Mouse (Mus musculus): ENCODE data around the gene Homer1.

DNA sequence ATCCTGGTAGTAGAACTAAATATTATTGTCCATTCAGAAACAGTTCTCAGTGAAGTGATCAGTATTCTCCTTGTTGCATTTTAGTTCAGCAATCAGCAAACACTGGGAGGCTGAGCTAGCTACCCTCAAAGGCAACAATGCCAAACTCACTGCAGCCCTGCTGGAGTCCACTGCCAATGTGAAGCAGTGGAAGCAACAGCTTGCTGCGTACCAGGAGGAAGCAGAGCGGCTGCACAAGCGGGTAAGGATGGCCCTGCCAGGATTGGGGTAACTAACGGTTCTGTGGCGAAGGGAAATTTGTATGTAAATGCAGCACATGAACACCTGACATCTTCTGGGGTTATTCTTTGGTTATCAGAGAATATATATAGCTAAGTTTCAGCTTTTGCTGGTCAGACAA, 88.0 kb downstream of the Homer1 start:
- no peak for TF ChIP-seq CTCF (IDR thresholded peaks at IDR 0.05; ENCODE audit: low read depth)
- TF ChIP-seq EP300 (IDR thresholded peaks at IDR 0.05; ENCODE audit: low read depth): no peak

All from heart, postnatal 0 days (tissue).